Mouse (Mus musculus) forebrain, embryonic 14.5 days (tissue): ENCODE measurements around the gene Etv6. TPM values are rescaled to one million over a fixed set of nuclear protein-coding genes. Genes with fewer than 3 reads are reported as not detected.

Experiments
- ATAC-seq: fragments of 200-750 bp; cut with Nextera tagmentation; 2 replicates; pipeline ENCODE4 v1.8.0; 2017; ENCODE audit warnings: mild to moderate bottlenecking, moderate library complexity
- DNase-seq: peaks from one replicate; pipeline ENCODE4 v3.0.0-alpha.2; 2015; ENCODE audit warnings: low spot score
- H3K27ac ChIP-seq: fragments of 300-500 bp; sonication (generic); 2 replicates; pipeline ENCODE4 v1.5.1; 2014; ENCODE audit warnings: low read depth, mild to moderate bottlenecking, control low read depth, low read length, moderate library complexity
- H3K27me3 ChIP-seq: fragments of 300-500 bp; sonication (generic); replicated peaks from 2 replicates; pipeline ENCODE4 v1.6.1; 2014; ENCODE audit warnings: low read length, control low read depth, mixed read lengths; ENCODE audit not compliant: control insufficient read depth, insufficient read depth
- H3K36me3 ChIP-seq: fragments of 300-500 bp; sonication (generic); 2 replicates; pipeline ENCODE4 v1.6.1; 2014; ENCODE audit warnings: low read length, control low read depth; ENCODE audit not compliant: control insufficient read depth, insufficient read depth
- H3K4me1 ChIP-seq: fragments of 300-500 bp; sonication (generic); 2 replicates; pipeline ENCODE4 v1.6.1; 2014; ENCODE audit warnings: antibody characterized with exemption, low read length, control low read depth; ENCODE audit not compliant: control insufficient read depth, insufficient read depth
- H3K4me2 ChIP-seq: fragments of 300-500 bp; sonication (generic); 2 replicates; pipeline ENCODE4 v1.6.1; 2014; ENCODE audit warnings: mild to moderate bottlenecking, control low read depth, low read length
- H3K4me3 ChIP-seq: fragments of 300-500 bp; sonication (generic); 2 replicates; pipeline ENCODE4 v1.5.1; 2014; ENCODE audit warnings: low read depth, low read length, control low read depth
- H3K9ac ChIP-seq: fragments of 300-500 bp; sonication (generic); 2 replicates; pipeline ENCODE4 v1.6.1; 2014; ENCODE audit warnings: mild to moderate bottlenecking, low read length, control low read depth, moderate library complexity
- H3K9me3 ChIP-seq: fragments of 300-500 bp; sonication (generic); replicated peaks from 2 replicates; pipeline ENCODE4 v1.6.1; 2016; ENCODE audit warnings: low read length, control low read depth, mixed read lengths; ENCODE audit not compliant: control insufficient read depth
- WGBS: fragments of 180-500 bp; shearing (Covaris S2); extraction: QIAGEN DNeasy Blood & Tissue Kit; methylation state at CpG from one replicate; pipeline ENCODE4 v1.1.7; 2014; 5-methylcytosine and 5-hydroxymethylcytosine counted together
- polyA plus RNA-seq: library from polyadenylated mRNA; unstranded; fragments of >200 nt; fragmentation: Nextera tagmentation; extraction: Ambion mirVana; gene quantifications from 2 replicates; pipeline ENCODE4 v1.2.1, GENCODE M21; 2014

Etv6 gene
- polyA plus RNA-seq, 1 experiment from 2014 or later, result 6.1 TPM

DNA sequence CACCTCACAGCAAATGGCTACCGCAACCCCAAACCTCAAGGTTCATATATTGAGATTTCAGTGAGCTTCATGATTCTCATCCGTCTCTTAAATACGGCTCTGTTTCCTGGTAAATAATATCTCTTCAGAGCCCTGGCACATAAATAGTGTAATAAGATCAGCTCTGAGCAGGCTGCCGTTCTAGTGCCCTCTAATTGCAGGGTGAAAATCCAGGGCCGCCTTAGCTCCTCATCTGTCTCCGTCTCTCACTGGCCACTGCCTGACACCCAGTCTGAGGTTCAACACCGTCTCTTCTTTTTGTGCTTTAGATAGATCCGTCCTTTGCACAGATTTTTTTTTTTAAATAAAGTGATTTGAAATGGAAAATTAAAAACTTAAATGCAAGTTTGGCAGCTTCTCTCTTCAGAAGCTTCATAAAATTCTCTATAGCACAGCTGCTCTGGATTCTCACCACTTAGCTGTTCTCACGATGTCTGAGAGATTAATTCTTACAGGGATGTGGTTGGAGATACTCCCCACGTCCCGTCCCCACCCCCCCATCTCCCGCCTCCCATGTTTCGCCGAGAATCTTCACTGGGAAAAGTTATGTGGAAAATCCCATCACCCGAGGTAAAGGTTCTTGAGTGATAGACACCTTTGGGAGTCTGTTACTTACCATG, 115.7 kb downstream of the Etv6 start:
- ATAC-seq (no peak), DNase-seq (no peak)
- no peak overlapping the region for H3K4me2 ChIP-seq
- H3K9ac ChIP-seq, result no peak overlapping the region
- no peaks in the 10 kb centered on the region for H3K36me3 ChIP-seq
- H3K27me3 ChIP-seq, result no peaks in the 10 kb centered on the region
- H3K27ac ChIP-seq, result no peak overlapping the region
- H3K4me1 ChIP-seq, result peaks cover 23% of the 10 kb centered on the region
- H3K4me3 ChIP-seq, result no peak overlapping the region
- 75% methylated on average over 15 of the region's 15 CpGs for WGBS
- no peaks in the 10 kb centered on the region for H3K9me3 ChIP-seq

DNA sequence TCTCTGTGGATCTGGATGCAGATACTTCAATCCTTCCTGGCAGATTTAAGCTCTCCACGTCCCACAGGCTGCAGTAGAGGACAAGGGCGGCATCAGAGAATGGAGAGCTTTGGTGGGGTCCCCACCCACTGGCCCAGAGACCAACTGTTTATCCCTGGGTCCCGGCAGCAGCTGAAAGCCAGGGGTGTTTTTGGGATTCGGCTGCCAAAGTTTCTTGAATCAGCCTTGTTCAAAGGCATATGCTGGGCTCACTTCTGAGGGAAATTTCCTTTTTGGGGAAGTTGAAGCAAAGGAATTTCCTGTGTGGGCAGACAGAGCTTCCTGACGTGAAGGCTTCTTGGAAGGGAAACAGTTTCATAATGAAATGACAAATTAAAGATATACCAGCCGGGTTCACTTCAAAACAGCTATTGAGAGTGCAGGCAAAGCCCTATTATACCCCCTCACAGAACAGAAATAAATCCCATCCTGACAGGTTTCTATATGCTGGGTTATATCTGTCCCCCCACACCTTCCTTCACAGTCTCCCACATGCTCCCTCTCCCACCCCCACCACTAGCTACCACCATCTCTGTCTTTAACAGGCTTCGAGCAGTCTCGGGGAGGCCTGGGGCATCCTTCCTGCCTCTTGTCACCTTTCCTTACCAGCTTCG, 116.5 kb downstream of the Etv6 start:
- no peak for ATAC-seq
- Histone ChIP-seq H3K9me3 (no peaks in the 10 kb centered on the region), H3K27ac (no peak overlapping the region), H3K4me1 (peaks cover 28% of the 10 kb centered on the region), H3K4me2 (no peak overlapping the region), H3K9ac (no peak overlapping the region), H3K27me3 (no peaks in the 10 kb centered on the region), H3K4me3 (no peak overlapping the region), H3K36me3 (no peaks in the 10 kb centered on the region)
- no peak for DNase-seq
- 68% methylated on average over 9 of the region's 9 CpGs for WGBS

DNA sequence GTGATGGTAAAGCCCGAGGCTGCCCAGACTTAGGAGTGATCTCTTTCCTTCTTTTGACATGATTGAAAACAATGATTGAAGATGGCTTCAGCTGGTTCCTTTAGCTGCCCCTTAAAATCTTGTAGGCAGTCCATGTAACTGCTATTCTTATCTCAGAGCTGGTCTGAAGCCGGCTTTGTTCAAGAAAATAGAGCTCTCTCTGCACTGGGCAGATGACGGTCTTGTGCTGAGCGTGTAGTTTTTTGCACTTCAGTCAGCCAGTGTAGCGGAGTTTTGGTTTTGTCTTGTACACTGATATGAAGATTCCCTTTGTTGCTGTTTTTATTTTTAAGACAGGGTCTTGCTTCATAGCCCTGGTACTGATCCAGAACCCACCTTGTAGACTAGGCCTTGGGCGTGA, 117.0 kb downstream of the Etv6 start:
- DNase-seq (no peak), ATAC-seq (no peak)
- H3K9me3 ChIP-seq, result no peaks in the 10 kb centered on the region
- no peak overlapping the region for H3K27ac ChIP-seq
- H3K4me2 ChIP-seq, result no peak overlapping the region
- H3K9ac ChIP-seq, result no peak overlapping the region
- WGBS, result 82% methylated on average over 6 of the region's 6 CpGs
- peaks cover 29% of the 10 kb centered on the region for H3K4me1 ChIP-seq
- H3K36me3 ChIP-seq, result no peaks in the 10 kb centered on the region
- no peak overlapping the region for H3K4me3 ChIP-seq
- no peaks in the 10 kb centered on the region for H3K27me3 ChIP-seq

- H3K36me3 ChIP-seq, result no peaks in the 10 kb centered on the region
- ATAC-seq (no peak), DNase-seq (no peak)
- H3K27ac ChIP-seq, result no peak overlapping the region
- no peak overlapping the region for H3K4me2 ChIP-seq
- H3K27me3 ChIP-seq, result no peaks in the 10 kb centered on the region
- no peaks in the 10 kb centered on the region for H3K9me3 ChIP-seq
- 94% methylated on average over 8 of the region's 8 CpGs for WGBS
- peaks cover 13% of the 10 kb centered on the region; the same call in 1 of the 2 replicates for H3K4me1 ChIP-seq
- H3K9ac ChIP-seq, result no peak overlapping the region
- no peak overlapping the region for H3K4me3 ChIP-seq
Measured at GRCm38 (mm10) chr6:134154746-134155145, 119.2 kb downstream of the Etv6 start.

DNA sequence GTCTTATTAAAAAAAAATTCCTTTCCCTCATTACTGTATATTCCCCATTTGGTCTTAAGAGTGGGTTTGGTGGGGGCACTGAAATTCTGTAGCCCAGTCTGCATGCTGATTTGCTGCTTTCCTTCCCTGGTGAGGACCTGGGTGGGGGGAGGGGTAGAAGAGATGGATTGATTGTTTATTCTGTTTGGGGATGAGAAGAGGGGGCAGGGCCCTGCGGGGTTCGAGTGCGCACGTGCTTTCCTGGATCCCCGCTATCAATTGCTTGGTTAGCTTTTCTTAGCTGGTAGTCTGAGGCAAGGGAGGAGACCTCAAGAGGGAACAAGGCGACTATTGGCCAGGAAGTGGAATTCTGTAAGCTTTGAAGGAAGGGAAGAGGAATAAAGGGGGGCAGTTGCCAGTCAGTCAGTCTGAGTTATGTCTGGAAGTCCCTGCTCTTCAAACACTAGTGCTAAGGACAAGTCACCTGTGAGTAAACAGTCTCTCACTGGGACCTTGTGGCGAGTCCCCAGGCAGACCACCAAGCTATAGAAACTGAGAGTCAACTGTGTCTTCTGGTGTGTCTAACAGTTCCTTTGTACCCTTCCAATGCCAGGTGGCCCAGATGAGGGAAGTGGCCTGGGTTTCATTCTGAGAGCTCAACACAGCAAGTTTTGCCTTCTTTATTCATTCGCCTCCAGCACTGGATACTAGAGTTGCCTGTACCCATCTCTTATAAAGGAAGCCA, 120.6 kb downstream of the Etv6 start:
- Histone ChIP-seq H3K27ac (no peak overlapping the region), H3K9me3 (no peaks in the 10 kb centered on the region), H3K4me3 (no peak overlapping the region), H3K9ac (no peak overlapping the region), H3K27me3 (no peaks in the 10 kb centered on the region), H3K4me2 (no peak overlapping the region), H3K36me3 (no peaks in the 10 kb centered on the region), H3K4me1 (peaks cover 13% of the 10 kb centered on the region; the same call in 1 of the 2 replicates)
- DNase-seq, result no peak
- ATAC-seq, result peak; percentile 44; the same call in 1 of the 2 replicates
- 39% methylated on average over 8 of the region's 8 CpGs for WGBS

- H3K9me3 ChIP-seq, result no peaks in the 10 kb centered on the region
- H3K36me3 ChIP-seq, result no peaks in the 10 kb centered on the region
- H3K4me1 ChIP-seq, result peaks cover 13% of the 10 kb centered on the region; the same call in 1 of the 2 replicates
- no peak overlapping the region for H3K4me3 ChIP-seq
- no peaks in the 10 kb centered on the region for H3K27me3 ChIP-seq
- 63% methylated on average over 6 of the region's 6 CpGs for WGBS
- peak; percentile 73 for DNase-seq
- no peak overlapping the region for H3K27ac ChIP-seq
- H3K4me2 ChIP-seq, result no peak overlapping the region
- no peak overlapping the region for H3K9ac ChIP-seq
- peak; percentile 74; the same call in 1 of the 2 replicates for ATAC-seq
Measured at GRCm38 (mm10) chr6:134157533-134158115, 122.1 kb downstream of the Etv6 start.

DNA sequence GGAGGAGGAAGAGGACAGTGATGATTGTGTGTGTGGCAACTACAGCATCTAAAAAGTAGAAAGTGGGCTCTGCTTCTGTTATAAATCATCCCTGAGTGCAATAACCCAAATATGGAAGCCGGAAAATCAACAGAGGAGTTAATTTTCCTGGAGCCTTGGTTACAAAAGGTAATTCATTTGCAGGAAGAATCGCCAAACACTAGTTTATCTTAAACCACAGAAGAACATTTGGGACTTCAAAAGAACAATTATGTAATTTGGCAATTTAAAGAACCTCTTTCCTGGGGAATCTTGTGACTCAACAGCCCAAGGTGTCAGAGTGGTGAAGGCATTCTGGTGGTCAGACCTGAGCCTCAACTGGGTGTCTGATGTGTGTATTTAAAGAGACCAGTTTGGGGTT, 122.7 kb downstream of the Etv6 start:
- ATAC-seq, result no peak
- no peaks in the 10 kb centered on the region for H3K36me3 ChIP-seq
- no peak overlapping the region for H3K9ac ChIP-seq
- 93% methylated on average over 2 of the region's 2 CpGs for WGBS
- no peak for DNase-seq
- no peak overlapping the region for H3K27ac ChIP-seq
- no peaks in the 10 kb centered on the region for H3K9me3 ChIP-seq
- no peak overlapping the region for H3K4me2 ChIP-seq
- no peak overlapping the region for H3K4me3 ChIP-seq
- H3K4me1 ChIP-seq, result peaks cover 13% of the 10 kb centered on the region; the same call in 1 of the 2 replicates
- H3K27me3 ChIP-seq, result no peaks in the 10 kb centered on the region

DNA sequence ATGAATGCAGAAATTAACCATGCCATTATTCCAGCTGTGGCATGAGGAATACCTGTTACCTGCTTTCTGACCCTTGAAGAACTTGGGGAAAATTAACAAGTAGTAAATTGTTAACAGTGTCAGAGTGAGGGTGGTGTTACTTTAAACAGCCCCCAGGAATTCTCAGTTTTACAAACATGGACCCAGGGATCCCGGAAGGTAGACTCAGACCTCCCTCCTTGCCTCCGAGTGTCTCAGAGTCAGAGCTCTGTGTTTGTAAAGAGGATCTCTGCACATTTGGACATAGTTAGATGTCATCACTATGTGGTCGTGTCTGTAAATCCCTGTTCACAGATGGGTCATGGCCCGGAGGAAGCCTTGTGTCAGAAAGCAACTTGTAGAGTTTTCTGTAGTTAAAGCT, 124.2 kb downstream of the Etv6 start:
- H3K36me3 ChIP-seq, result no peaks in the 10 kb centered on the region
- no peaks in the 10 kb centered on the region for H3K27me3 ChIP-seq
- H3K4me1 ChIP-seq, result peaks cover 13% of the 10 kb centered on the region; the same call in 1 of the 2 replicates
- 95% methylated on average over 4 of the region's 4 CpGs for WGBS
- H3K9me3 ChIP-seq, result no peaks in the 10 kb centered on the region
- H3K4me2 ChIP-seq, result no peak overlapping the region
- H3K9ac ChIP-seq, result no peak overlapping the region
- no peak for DNase-seq
- H3K4me3 ChIP-seq, result no peak overlapping the region
- ATAC-seq, result no peak
- H3K27ac ChIP-seq, result no peak overlapping the region
